Mouse (Mus musculus): ENCODE data around the gene Vapa. TPM values are rescaled to one million over a fixed set of nuclear protein-coding genes. Genes with fewer than 3 reads are reported as not detected.

The Vapa gene
- polyA plus RNA-seq, 1 experiment: 58.3 TPM

DNA sequence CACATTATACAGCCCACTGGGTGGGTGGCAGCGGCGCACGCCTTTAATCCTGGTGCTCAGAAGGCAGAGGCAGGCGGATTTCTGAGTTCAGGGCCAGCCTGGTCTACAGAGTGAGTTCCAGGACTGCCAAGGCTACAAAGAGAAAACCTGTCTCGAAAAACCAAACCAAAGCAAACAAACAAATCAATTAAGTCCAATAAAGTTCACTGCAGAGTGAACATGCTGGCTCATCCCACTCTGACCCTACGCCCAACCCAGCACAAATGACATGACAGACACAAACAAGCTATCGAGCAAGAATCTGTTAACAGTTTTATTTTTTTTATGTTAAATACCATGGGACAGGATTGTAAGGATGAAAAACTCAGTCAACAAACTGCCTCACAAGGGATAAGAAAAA lies 33.6 kb downstream of the Vapa start:
- no peak overlapping the region for H3K4me3 ChIP-seq (ENCODE audit: insufficient read depth, poor library complexity, severe bottlenecking)
- H3K27me3 ChIP-seq (ENCODE audit: control insufficient read depth, insufficient read depth, insufficient read length): no peaks in the 10 kb centered on the region
- H3ac ChIP-seq (ENCODE audit: control insufficient read depth, insufficient read length, low read depth): no peak overlapping the region
- H3K36me3 ChIP-seq (ENCODE audit: control insufficient read depth, insufficient read depth): peaks cover 74% of the 10 kb centered on the region
- peaks cover 20% of the 10 kb centered on the region for H3K79me3 ChIP-seq (ENCODE audit: low read depth)
- no peak for TF ChIP-seq MYOG (IDR thresholded peaks at IDR 0.05; ENCODE audit: control insufficient read depth, extremely low read depth, insufficient read length)
- no peak for TF ChIP-seq CTCF (IDR thresholded peaks at IDR 0.05; ENCODE audit: control insufficient read depth, insufficient read depth, insufficient read length)
- no peak for TF ChIP-seq CEBPB (IDR thresholded peaks at IDR 0.05; ENCODE audit: low read depth)
- no peak for TF ChIP-seq MYOD1 (IDR thresholded peaks at IDR 0.05; ENCODE audit: control insufficient read depth, insufficient read length, low read depth)
- no peak for TF ChIP-seq MAX (IDR thresholded peaks at IDR 0.05)
- no peak for TF ChIP-seq FOSL1 (IDR thresholded peaks at IDR 0.05; ENCODE audit: insufficient read depth, low read length, poor library complexity, severe bottlenecking)
- no peak for TF ChIP-seq USF1 (IDR thresholded peaks at IDR 0.05; ENCODE audit: low read depth)
- H3K79me2 ChIP-seq (ENCODE audit: control insufficient read depth, insufficient read depth): peaks cover 61% of the 10 kb centered on the region

DNA sequence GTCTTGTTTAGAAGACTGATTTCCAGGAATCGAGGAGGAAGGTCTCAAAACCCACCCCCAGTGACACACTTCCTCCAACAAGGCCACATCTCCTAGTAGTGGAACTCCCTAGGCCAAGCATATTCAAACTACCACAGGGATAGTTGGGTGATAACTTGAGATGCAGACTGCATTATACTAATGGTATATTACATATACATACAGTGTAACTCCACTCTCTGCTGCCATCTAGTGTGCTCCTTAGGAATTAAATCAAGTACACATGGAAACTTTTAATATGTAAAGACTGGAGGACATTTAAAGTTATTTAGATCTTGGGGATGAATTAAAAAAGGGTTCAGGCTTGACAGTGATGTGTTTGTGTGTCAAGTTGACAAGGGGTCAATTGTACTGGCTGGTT lies 38.0 kb downstream of the Vapa start:
- peaks cover 18% of the 10 kb centered on the region for H3K79me2 ChIP-seq (ENCODE audit: control insufficient read depth, insufficient read depth)
- TF ChIP-seq MYOG (IDR thresholded peaks at IDR 0.05; ENCODE audit: control insufficient read depth, extremely low read depth, insufficient read length) (no peak), MAX (IDR thresholded peaks at IDR 0.05) (no peak), USF1 (IDR thresholded peaks at IDR 0.05; ENCODE audit: low read depth) (no peak), CTCF (IDR thresholded peaks at IDR 0.05; ENCODE audit: control insufficient read depth, insufficient read depth, insufficient read length) (no peak), CEBPB (IDR thresholded peaks at IDR 0.05; ENCODE audit: low read depth) (no peak), MYOD1 (IDR thresholded peaks at IDR 0.05; ENCODE audit: control insufficient read depth, insufficient read length, low read depth) (no peak), FOSL1 (IDR thresholded peaks at IDR 0.05; ENCODE audit: insufficient read depth, low read length, poor library complexity, severe bottlenecking) (no peak)
- no peaks in the 10 kb centered on the region for H3K27me3 ChIP-seq (ENCODE audit: control insufficient read depth, insufficient read depth, insufficient read length)
- no peak overlapping the region for H3ac ChIP-seq (ENCODE audit: control insufficient read depth, insufficient read length, low read depth)
- peaks cover 34% of the 10 kb centered on the region for H3K36me3 ChIP-seq (ENCODE audit: control insufficient read depth, insufficient read depth)
- H3K4me3 ChIP-seq (ENCODE audit: insufficient read depth, poor library complexity, severe bottlenecking): no peak overlapping the region
- no peaks in the 10 kb centered on the region for H3K79me3 ChIP-seq (ENCODE audit: low read depth)

GRCm38 (mm10) chr17:65574850-65575249 lies 38.5 kb downstream of the Vapa start:
- TF ChIP-seq CTCF (IDR thresholded peaks at IDR 0.05; ENCODE audit: control insufficient read depth, insufficient read depth, insufficient read length) (no peak), MYOD1 (IDR thresholded peaks at IDR 0.05; ENCODE audit: control insufficient read depth, insufficient read length, low read depth) (no peak), USF1 (IDR thresholded peaks at IDR 0.05; ENCODE audit: low read depth) (no peak), CEBPB (IDR thresholded peaks at IDR 0.05; ENCODE audit: low read depth) (no peak), FOSL1 (IDR thresholded peaks at IDR 0.05; ENCODE audit: insufficient read depth, low read length, poor library complexity, severe bottlenecking) (no peak), MAX (IDR thresholded peaks at IDR 0.05) (no peak), MYOG (IDR thresholded peaks at IDR 0.05; ENCODE audit: control insufficient read depth, extremely low read depth, insufficient read length) (no peak)
- no peaks in the 10 kb centered on the region for H3K27me3 ChIP-seq (ENCODE audit: control insufficient read depth, insufficient read depth, insufficient read length)

GRCm38 (mm10) chr17:65571866-65572265 lies 41.5 kb downstream of the Vapa start:
- Histone ChIP-seq H3K27me3 (ENCODE audit: control insufficient read depth, insufficient read depth, insufficient read length) (no peaks in the 10 kb centered on the region), H3K4me3 (ENCODE audit: insufficient read depth, poor library complexity, severe bottlenecking) (no peak overlapping the region), H3ac (ENCODE audit: control insufficient read depth, insufficient read length, low read depth) (no peak overlapping the region), H3K36me3 (ENCODE audit: control insufficient read depth, insufficient read depth) (peaks cover 5% of the 10 kb centered on the region), H3K79me3 (ENCODE audit: low read depth) (no peaks in the 10 kb centered on the region), H3K79me2 (ENCODE audit: control insufficient read depth, insufficient read depth) (no peaks in the 10 kb centered on the region)
- TF ChIP-seq CTCF (IDR thresholded peaks at IDR 0.05; ENCODE audit: control insufficient read depth, insufficient read depth, insufficient read length): no peak
- TF ChIP-seq CEBPB (IDR thresholded peaks at IDR 0.05; ENCODE audit: low read depth): no peak
- TF ChIP-seq MAX (IDR thresholded peaks at IDR 0.05): no peak
- no peak for TF ChIP-seq FOSL1 (IDR thresholded peaks at IDR 0.05; ENCODE audit: insufficient read depth, low read length, poor library complexity, severe bottlenecking)
- TF ChIP-seq MYOG (IDR thresholded peaks at IDR 0.05; ENCODE audit: control insufficient read depth, extremely low read depth, insufficient read length): no peak
- TF ChIP-seq MYOD1 (IDR thresholded peaks at IDR 0.05; ENCODE audit: control insufficient read depth, insufficient read length, low read depth): no peak

More at GRCm38 (mm10) chr17:65574850-65575249, 38.5 kb downstream of the Vapa start:
- Histone ChIP-seq H3K36me3 (ENCODE audit: control insufficient read depth, insufficient read depth) (peaks cover 29% of the 10 kb centered on the region), H3K79me3 (ENCODE audit: low read depth) (no peaks in the 10 kb centered on the region), H3K79me2 (ENCODE audit: control insufficient read depth, insufficient read depth) (peaks cover 16% of the 10 kb centered on the region), H3ac (ENCODE audit: control insufficient read depth, insufficient read length, low read depth) (no peak overlapping the region), H3K4me3 (ENCODE audit: insufficient read depth, poor library complexity, severe bottlenecking) (no peak overlapping the region)

GRCm38 (mm10) chr17:65571466-65571865 lies 41.9 kb downstream of the Vapa start:
- Histone ChIP-seq H3K4me3 (ENCODE audit: insufficient read depth, poor library complexity, severe bottlenecking) (no peak overlapping the region), H3ac (ENCODE audit: control insufficient read depth, insufficient read length, low read depth) (no peak overlapping the region), H3K36me3 (ENCODE audit: control insufficient read depth, insufficient read depth) (peaks cover 1% of the 10 kb centered on the region), H3K27me3 (ENCODE audit: control insufficient read depth, insufficient read depth, insufficient read length) (no peaks in the 10 kb centered on the region), H3K79me2 (ENCODE audit: control insufficient read depth, insufficient read depth) (no peaks in the 10 kb centered on the region), H3K79me3 (ENCODE audit: low read depth) (no peaks in the 10 kb centered on the region)
- TF ChIP-seq MYOG (IDR thresholded peaks at IDR 0.05; ENCODE audit: control insufficient read depth, extremely low read depth, insufficient read length) (no peak), MAX (IDR thresholded peaks at IDR 0.05) (no peak), FOSL1 (IDR thresholded peaks at IDR 0.05; ENCODE audit: insufficient read depth, low read length, poor library complexity, severe bottlenecking) (no peak), CEBPB (IDR thresholded peaks at IDR 0.05; ENCODE audit: low read depth) (no peak), MYOD1 (IDR thresholded peaks at IDR 0.05; ENCODE audit: control insufficient read depth, insufficient read length, low read depth) (no peak), CTCF (IDR thresholded peaks at IDR 0.05; ENCODE audit: control insufficient read depth, insufficient read depth, insufficient read length) (no peak), USF1 (IDR thresholded peaks at IDR 0.05; ENCODE audit: low read depth) (no peak)

GRCm38 (mm10) chr17:65564189-65564588 lies 49.2 kb downstream of the Vapa start:
- Histone ChIP-seq H3K79me3 (ENCODE audit: low read depth) (no peaks in the 10 kb centered on the region), H3ac (ENCODE audit: control insufficient read depth, insufficient read length, low read depth) (no peak overlapping the region), H3K4me3 (ENCODE audit: insufficient read depth, poor library complexity, severe bottlenecking) (no peak overlapping the region), H3K27me3 (ENCODE audit: control insufficient read depth, insufficient read depth, insufficient read length) (no peaks in the 10 kb centered on the region), H3K79me2 (ENCODE audit: control insufficient read depth, insufficient read depth) (no peaks in the 10 kb centered on the region), H3K36me3 (ENCODE audit: control insufficient read depth, insufficient read depth) (no peaks in the 10 kb centered on the region)
- TF ChIP-seq CEBPB (IDR thresholded peaks at IDR 0.05; ENCODE audit: low read depth) (no peak), CTCF (IDR thresholded peaks at IDR 0.05; ENCODE audit: control insufficient read depth, insufficient read depth, insufficient read length) (no peak), USF1 (IDR thresholded peaks at IDR 0.05; ENCODE audit: low read depth) (no peak), MYOG (IDR thresholded peaks at IDR 0.05; ENCODE audit: control insufficient read depth, extremely low read depth, insufficient read length) (no peak), MAX (IDR thresholded peaks at IDR 0.05) (no peak), MYOD1 (IDR thresholded peaks at IDR 0.05; ENCODE audit: control insufficient read depth, insufficient read length, low read depth) (no peak), FOSL1 (IDR thresholded peaks at IDR 0.05; ENCODE audit: insufficient read depth, low read length, poor library complexity, severe bottlenecking) (no peak)
